In the genomic region with DNA sequence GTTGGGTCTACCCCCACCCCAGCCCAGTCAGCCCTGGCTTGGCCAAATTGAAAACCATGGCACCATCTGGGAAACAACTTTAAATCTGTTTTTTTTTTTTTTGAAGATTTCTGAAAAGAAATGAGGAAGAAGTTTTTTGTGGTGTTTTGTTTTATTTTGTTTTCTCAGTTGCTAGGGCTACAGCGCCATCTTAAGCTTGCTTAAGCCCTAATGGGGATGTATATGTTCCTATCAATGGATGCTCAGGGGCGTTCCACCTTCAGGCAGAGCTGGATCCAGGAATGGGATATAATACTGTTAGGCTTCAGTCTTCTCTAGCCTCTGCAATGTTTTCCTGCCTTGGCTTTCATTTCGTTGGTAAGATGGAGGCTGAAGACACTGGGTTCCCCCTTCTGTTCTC, we compare ENCODE assay signal across 21 mouse cellular contexts. TPM values are rescaled to one million over a fixed set of nuclear protein-coding genes. Genes with fewer than 3 reads are reported as not detected.
"Had no signal": no experiment of that assay in that cellular context is flagged by ENCODE, and none has a peak within 500 bp of the region (broad histone marks: within the 10 kb centered on the region; RNA-seq: fewer than 3 reads in every experiment).

No protein-coding gene starts in this region.

- H3K27ac ChIP-seq: kidney, embryonic 15.5 days; limb, embryonic 12.5 days; limb, embryonic 15.5 days; liver, embryonic 14.5 days; macrophage; midbrain, embryonic 15.5 days; neural tube, embryonic 12.5 days; neural tube, embryonic 15.5 days had no signal

- DNase-seq: kidney, adult 8-10 months; kidney, postnatal 10 days; kidney, postnatal 36 days; left cerebral cortex, postnatal 4 days; liver, postnatal 0 days; lung, embryonic 14.5 days; right cerebral cortex, postnatal 25 days; thymus, adult 18-20 months; thymus, postnatal 36 days had no signal

- H3K27me3 ChIP-seq: kidney, embryonic 15.5 days; limb, embryonic 15.5 days; midbrain, embryonic 15.5 days; neural tube, embryonic 12.5 days had no signal

- H3K4me1 ChIP-seq: kidney, embryonic 15.5 days; limb, embryonic 12.5 days; limb, embryonic 15.5 days; midbrain, embryonic 15.5 days; neural tube, embryonic 12.5 days; neural tube, embryonic 15.5 days had no signal

- H3K9me3 ChIP-seq: kidney, embryonic 15.5 days; limb, embryonic 12.5 days; limb, embryonic 15.5 days; midbrain, embryonic 15.5 days; neural tube, embryonic 12.5 days; neural tube, embryonic 15.5 days had no signal

- H3K4me2 ChIP-seq: kidney, embryonic 15.5 days; limb, embryonic 12.5 days; limb, embryonic 15.5 days; liver, embryonic 11.5 days; lung, embryonic 14.5 days; midbrain, embryonic 11.5 days; midbrain, embryonic 15.5 days; neural tube, embryonic 12.5 days; neural tube, embryonic 15.5 days had no signal

- H3K36me3 ChIP-seq: kidney, embryonic 15.5 days; limb, embryonic 12.5 days; limb, embryonic 15.5 days; midbrain, embryonic 15.5 days; neural tube, embryonic 12.5 days; neural tube, embryonic 15.5 days had no signal

- H3K4me3 ChIP-seq: kidney, embryonic 15.5 days; limb, embryonic 12.5 days; limb, embryonic 15.5 days; midbrain, embryonic 15.5 days; neural tube, embryonic 12.5 days; neural tube, embryonic 15.5 days had no signal

- ATAC-seq: liver, postnatal 0 days; lung, postnatal 0 days; midbrain, embryonic 15.5 days had no signal

- H3K9ac ChIP-seq: kidney, embryonic 15.5 days; limb, embryonic 12.5 days; limb, embryonic 15.5 days; liver, embryonic 14.5 days; liver, postnatal 0 days; lung, embryonic 14.5 days; midbrain, embryonic 15.5 days; neural tube, embryonic 12.5 days; neural tube, embryonic 15.5 days had no signal

RNA-seq across cellular contexts. Expression of gene Adgrg5, which starts 11.7 kb away (rescaled TPM):
- total RNA-seq: left cerebral cortex, postnatal 14 days had no signal
- polyA plus RNA-seq: limb, embryonic 12.5 days had no signal
